Mouse (Mus musculus): Measurements from ENCODE around the gene Nepro. TPM values are rescaled to one million over a fixed set of nuclear protein-coding genes. Genes with fewer than 3 reads are reported as not detected.

The Nepro gene
- polyA plus RNA-seq, 1 experiment from 2014 or later = 7.0 TPM

DNA sequence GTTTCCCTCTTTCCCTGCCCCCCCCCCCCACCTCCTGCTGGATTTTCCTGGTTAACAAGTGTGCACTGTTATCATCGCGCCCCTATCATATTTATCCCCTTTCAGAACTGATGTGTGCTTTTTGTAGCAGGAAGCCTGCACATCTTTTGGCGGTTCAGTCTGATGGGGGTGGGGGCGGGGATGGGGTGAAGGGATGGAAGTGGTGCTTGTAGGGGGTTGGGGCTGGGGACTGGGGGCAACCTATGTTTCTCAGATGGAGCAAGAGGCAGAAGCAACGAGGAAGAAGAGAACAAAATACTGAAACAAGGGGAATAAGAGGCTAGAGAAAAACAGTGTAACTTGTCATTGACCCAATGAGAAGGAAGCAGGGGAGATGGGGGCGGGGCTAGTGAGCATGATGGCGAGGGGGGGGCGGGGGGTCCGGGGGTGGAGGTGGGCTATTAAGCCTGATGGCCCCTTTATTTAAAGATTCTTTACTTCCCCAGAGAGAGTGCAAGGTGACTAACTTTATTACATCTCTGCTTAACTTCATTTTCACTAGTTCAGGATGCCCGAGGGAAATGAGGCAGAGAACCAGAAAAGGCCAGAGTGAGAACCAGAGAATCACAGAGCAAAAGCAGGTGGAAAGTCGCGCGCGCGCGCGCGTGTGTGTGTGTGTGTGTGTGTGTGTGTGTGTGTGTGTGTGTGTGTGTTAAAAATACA is 36.2 kb upstream of the Nepro start:
- peak overlapping the region; percentile 20; the same call in 1 of the 2 replicates for H3K4me3 ChIP-seq (ENCODE audit: low read depth, low read length)

DNA sequence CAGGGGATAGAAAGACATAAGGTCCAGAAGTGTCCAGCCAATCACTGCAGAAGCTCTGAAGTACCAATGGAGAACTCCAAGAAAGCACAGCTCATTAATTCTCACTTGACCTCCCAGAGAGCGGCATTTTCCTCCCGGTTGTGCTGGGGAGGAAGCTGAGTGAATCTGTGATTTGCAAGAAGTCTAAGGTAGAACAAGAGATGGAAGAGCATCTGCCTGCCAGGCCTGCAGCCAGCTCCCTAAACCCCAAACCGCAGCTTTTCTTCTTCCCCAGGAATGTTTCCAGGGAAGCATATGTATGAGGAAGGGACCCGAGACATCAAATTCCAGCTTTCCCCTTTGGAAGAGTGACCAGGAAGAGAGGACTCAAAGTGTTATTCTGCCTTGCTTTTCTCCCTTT is 35.6 kb upstream of the Nepro start:
- 12% methylated on average over 4 of the region's 4 CpGs for WGBS (ENCODE audit: insufficient replicate concordance)
- Histone ChIP-seq H3K27me3 (ENCODE audit: control insufficient read depth, insufficient read depth, low read length) (no peaks in the 10 kb centered on the region), H3K36me3 (ENCODE audit: control insufficient read depth, insufficient read depth, low read length) (no peaks in the 10 kb centered on the region), H3K4me1 (ENCODE audit: control insufficient read depth, insufficient read depth, low read length) (peaks cover 4% of the 10 kb centered on the region; the same call in 1 of the 2 replicates), H3K27ac (ENCODE audit: low read depth, low read length) (no peak overlapping the region), H3K9me3 (replicated peaks; ENCODE audit: control insufficient read depth, low read length) (no peaks in the 10 kb centered on the region), H3K9ac (ENCODE audit: low read depth, low read length) (no peak overlapping the region), H3K4me3 (ENCODE audit: low read depth, low read length) (no peak overlapping the region), H3K4me2 (peak overlapping the region; percentile 48)
- no peak for ATAC-seq (replicated peaks; ENCODE audit: insufficient number of reproducible peaks, low FRiP score, low TSS enrichment)

More for the DNA sequence above, 36.2 kb upstream of the Nepro start:
- Histone ChIP-seq H3K9me3 (replicated peaks; ENCODE audit: control insufficient read depth, low read length) (no peaks in the 10 kb centered on the region), H3K36me3 (ENCODE audit: control insufficient read depth, insufficient read depth, low read length) (no peaks in the 10 kb centered on the region), H3K27ac (ENCODE audit: low read depth, low read length) (no peak overlapping the region), H3K9ac (ENCODE audit: low read depth, low read length) (no peak overlapping the region), H3K4me1 (ENCODE audit: control insufficient read depth, insufficient read depth, low read length) (peaks cover 4% of the 10 kb centered on the region; the same call in 1 of the 2 replicates), H3K27me3 (ENCODE audit: control insufficient read depth, insufficient read depth, low read length) (no peaks in the 10 kb centered on the region), H3K4me2 (peak overlapping the region; percentile 48)
- ATAC-seq (replicated peaks; ENCODE audit: insufficient number of reproducible peaks, low FRiP score, low TSS enrichment) = 0 out of 2 replicates have a peak, but pooled peaks have one; percentile 36
- 9% methylated on average over 18 of the region's 18 CpGs for WGBS (ENCODE audit: insufficient replicate concordance)

DNA sequence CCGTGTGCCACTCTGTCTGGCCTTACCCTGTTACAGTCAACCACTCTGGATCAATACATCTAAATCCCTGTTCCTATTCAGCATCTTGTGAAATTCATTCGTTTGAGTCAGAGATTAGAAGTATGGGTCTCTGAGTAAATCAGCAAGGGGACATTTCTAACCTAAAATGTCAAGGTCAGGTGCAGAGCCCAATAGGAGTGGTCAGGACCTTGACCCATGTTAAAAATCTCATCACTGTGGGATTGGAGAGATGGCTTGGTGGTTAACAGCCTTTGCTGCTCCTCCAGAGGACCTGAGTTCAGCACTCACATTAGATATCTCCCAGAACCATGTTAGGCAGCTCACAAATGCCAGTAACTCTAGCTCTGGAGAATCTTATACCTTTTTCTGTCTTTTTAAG is 33.6 kb upstream of the Nepro start:
- H3K9me3 ChIP-seq (replicated peaks; ENCODE audit: control insufficient read depth, low read length) = no peaks in the 10 kb centered on the region
- H3K36me3 ChIP-seq (ENCODE audit: control insufficient read depth, insufficient read depth, low read length) = no peaks in the 10 kb centered on the region
- H3K4me2 ChIP-seq = no peak overlapping the region
- no peak for ATAC-seq (replicated peaks; ENCODE audit: insufficient number of reproducible peaks, low FRiP score, low TSS enrichment)
- no peak overlapping the region for H3K4me3 ChIP-seq (ENCODE audit: low read depth, low read length)
- peaks cover 6% of the 10 kb centered on the region; the same call in 1 of the 2 replicates for H3K4me1 ChIP-seq (ENCODE audit: control insufficient read depth, insufficient read depth, low read length)
- no peak overlapping the region for H3K9ac ChIP-seq (ENCODE audit: low read depth, low read length)
- 76% methylated on average over 2 of the region's 2 CpGs for WGBS (ENCODE audit: insufficient replicate concordance)
- H3K27me3 ChIP-seq (ENCODE audit: control insufficient read depth, insufficient read depth, low read length) = no peaks in the 10 kb centered on the region
- H3K27ac ChIP-seq (ENCODE audit: low read depth, low read length) = no peak overlapping the region

DNA sequence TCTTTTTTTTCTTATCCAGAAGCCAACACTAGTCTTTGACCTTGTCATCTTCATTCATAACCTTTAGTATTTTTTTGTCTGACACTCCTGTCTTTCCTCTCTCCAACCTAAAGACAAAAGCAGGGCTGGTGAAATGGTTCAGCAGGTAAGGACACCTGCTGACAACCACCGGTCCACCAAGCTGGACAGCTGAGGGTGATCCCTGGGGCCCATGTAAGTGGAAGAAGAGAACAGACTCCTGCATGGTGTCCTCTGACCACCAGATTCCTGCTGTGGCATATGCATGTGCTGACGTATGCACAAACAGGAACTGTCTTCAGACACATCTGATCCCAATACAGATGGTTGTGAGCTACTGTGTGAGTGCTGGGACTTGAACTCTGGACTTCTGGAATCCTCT is 33.0 kb upstream of the Nepro start:
- 64% methylated on average over 2 of the region's 2 CpGs for WGBS (ENCODE audit: insufficient replicate concordance)
- Histone ChIP-seq H3K36me3 (ENCODE audit: control insufficient read depth, insufficient read depth, low read length) (no peaks in the 10 kb centered on the region), H3K9ac (ENCODE audit: low read depth, low read length) (no peak overlapping the region), H3K9me3 (replicated peaks; ENCODE audit: control insufficient read depth, low read length) (no peaks in the 10 kb centered on the region), H3K4me3 (ENCODE audit: low read depth, low read length) (no peak overlapping the region), H3K27me3 (ENCODE audit: control insufficient read depth, insufficient read depth, low read length) (no peaks in the 10 kb centered on the region), H3K27ac (ENCODE audit: low read depth, low read length) (no peak overlapping the region), H3K4me1 (ENCODE audit: control insufficient read depth, insufficient read depth, low read length) (peaks cover 8% of the 10 kb centered on the region; the same call in 1 of the 2 replicates), H3K4me2 (no peak overlapping the region)
- ATAC-seq (replicated peaks; ENCODE audit: insufficient number of reproducible peaks, low FRiP score, low TSS enrichment) = no peak

DNA sequence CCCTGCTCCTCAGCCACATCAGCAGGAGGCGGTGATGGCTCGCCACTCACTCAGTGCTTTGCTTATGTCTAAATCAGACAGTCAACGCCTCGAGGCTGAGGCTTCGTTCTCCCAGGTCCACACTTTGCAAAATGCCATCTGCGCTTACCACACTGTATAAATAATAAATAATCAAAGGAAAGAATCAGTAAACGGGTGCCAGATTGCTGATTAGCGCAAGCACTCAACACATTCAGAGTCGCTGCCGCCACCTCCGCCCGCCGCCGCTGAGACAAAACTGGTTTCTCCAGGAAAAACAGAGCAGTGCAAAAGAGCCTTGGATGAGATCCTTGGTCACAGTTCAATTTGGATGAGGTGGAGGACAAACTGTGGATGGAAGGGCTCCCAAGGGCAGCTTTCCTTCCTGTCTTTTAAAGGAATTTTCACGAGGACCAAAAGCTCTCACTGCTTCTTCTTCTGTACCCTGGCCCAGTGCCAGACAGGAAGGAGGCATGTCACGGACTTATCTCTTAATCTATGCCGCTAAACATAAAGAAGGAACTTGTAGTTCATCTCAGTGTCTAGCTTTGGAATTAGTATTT is 32.5 kb upstream of the Nepro start:
- H3K27me3 ChIP-seq (ENCODE audit: control insufficient read depth, insufficient read depth, low read length) = no peaks in the 10 kb centered on the region
- no peak for ATAC-seq (replicated peaks; ENCODE audit: insufficient number of reproducible peaks, low FRiP score, low TSS enrichment)
- WGBS (ENCODE audit: insufficient replicate concordance) = 41% methylated on average over 17 of the region's 17 CpGs
- H3K4me2 ChIP-seq = 0 out of 2 replicates have a peak overlapping the region, but pooled peaks have one; percentile 34
- peaks cover 8% of the 10 kb centered on the region; the same call in 1 of the 2 replicates for H3K4me1 ChIP-seq (ENCODE audit: control insufficient read depth, insufficient read depth, low read length)
- H3K27ac ChIP-seq (ENCODE audit: low read depth, low read length) = no peak overlapping the region
- H3K9me3 ChIP-seq (replicated peaks; ENCODE audit: control insufficient read depth, low read length) = no peaks in the 10 kb centered on the region
- no peak overlapping the region for H3K9ac ChIP-seq (ENCODE audit: low read depth, low read length)
- H3K36me3 ChIP-seq (ENCODE audit: control insufficient read depth, insufficient read depth, low read length) = no peaks in the 10 kb centered on the region
- H3K4me3 ChIP-seq (ENCODE audit: low read depth, low read length) = no peak overlapping the region

DNA sequence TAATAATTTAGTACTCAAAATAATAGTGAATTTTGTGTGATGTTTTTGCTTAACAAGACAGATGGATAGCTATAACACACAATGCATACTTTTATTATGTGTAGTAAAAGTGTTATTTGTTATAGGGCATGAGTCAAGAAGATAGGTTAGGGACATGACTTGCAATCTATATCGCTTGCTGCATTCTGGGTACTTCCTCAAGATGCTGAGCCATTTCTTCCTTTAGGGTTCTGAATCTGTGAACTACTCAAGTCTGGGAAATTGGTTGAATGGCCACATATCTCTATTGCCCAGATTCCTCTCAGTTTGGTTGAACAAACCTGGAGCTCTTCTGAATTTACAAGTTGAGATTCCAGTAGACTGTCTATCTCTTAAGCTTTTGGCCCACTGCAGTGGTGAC is 31.6 kb upstream of the Nepro start:
- Histone ChIP-seq H3K27me3 (ENCODE audit: control insufficient read depth, insufficient read depth, low read length) (no peaks in the 10 kb centered on the region), H3K4me3 (ENCODE audit: low read depth, low read length) (no peak overlapping the region), H3K4me1 (ENCODE audit: control insufficient read depth, insufficient read depth, low read length) (0 out of 2 replicates have a peak, but pooled peaks cover 4% of the 10 kb centered on the region), H3K9me3 (replicated peaks; ENCODE audit: control insufficient read depth, low read length) (no peaks in the 10 kb centered on the region), H3K4me2 (no peak overlapping the region), H3K27ac (ENCODE audit: low read depth, low read length) (no peak overlapping the region), H3K9ac (ENCODE audit: low read depth, low read length) (no peak overlapping the region), H3K36me3 (ENCODE audit: control insufficient read depth, insufficient read depth, low read length) (no peaks in the 10 kb centered on the region)
- ATAC-seq (replicated peaks; ENCODE audit: insufficient number of reproducible peaks, low FRiP score, low TSS enrichment) = no peak
- WGBS (ENCODE audit: insufficient replicate concordance) = 88% methylated on average over 1 of the region's 1 CpGs

DNA sequence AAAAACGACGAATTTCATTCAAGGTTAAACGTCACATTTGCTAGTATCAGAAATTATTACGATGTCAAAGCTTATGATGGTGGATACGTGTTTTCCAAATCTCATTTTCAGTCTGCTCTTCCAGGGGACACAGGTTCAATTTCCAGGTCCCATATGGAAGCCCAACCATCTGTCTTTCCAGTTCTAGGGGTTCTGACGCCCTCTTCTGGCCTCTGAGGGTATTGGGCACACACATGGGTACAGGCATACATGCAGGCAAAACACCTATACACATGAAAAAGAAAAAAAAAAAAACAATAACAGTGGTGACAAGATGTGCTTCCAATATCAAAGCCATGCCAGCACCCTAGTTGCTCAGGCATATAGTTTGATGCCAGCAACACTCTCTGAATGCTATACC is 30.4 kb upstream of the Nepro start:
- WGBS (ENCODE audit: insufficient replicate concordance) = 59% methylated on average over 6 of the region's 6 CpGs
- Histone ChIP-seq H3K27ac (ENCODE audit: low read depth, low read length) (no peak overlapping the region), H3K4me2 (no peak overlapping the region)

DNA sequence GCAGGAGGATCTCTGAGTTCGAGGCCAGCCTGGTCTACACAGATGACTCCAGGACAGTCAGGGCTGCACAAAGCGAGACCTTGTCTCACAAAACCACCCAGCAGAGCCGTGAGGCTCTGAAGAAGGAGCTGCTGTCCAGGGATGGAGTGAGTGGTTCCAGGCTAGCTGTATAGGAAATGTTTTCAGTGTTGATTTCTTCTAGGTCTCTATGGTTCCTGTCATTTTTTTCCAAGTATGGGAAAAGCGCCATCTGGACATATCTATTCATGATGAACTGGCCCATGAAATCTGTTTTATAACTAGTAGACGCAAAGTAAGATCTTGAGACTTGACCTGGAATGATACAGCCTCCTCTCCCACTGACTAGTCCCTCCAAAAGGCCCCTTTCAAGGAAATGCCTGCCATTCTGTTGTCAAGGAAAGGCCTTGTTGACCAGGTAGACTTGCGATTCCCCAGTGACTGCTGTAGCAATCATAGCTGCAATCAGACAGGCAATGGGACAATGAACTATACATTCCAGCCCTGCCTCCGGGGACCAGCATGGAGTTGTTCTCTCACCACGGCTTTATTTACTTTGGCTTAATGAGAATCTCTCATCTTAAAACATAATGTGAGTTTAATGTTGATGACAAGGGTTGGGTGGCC is 28.8 kb upstream of the Nepro start:
- Histone ChIP-seq H3K27me3 (ENCODE audit: control insufficient read depth, insufficient read depth, low read length) (no peaks in the 10 kb centered on the region), H3K9ac (ENCODE audit: low read depth, low read length) (no peak overlapping the region), H3K9me3 (replicated peaks; ENCODE audit: control insufficient read depth, low read length) (no peaks in the 10 kb centered on the region), H3K4me2 (no peak overlapping the region), H3K4me3 (ENCODE audit: low read depth, low read length) (no peak overlapping the region), H3K4me1 (ENCODE audit: control insufficient read depth, insufficient read depth, low read length) (0 out of 2 replicates have a peak, but pooled peaks cover 4% of the 10 kb centered on the region), H3K27ac (ENCODE audit: low read depth, low read length) (peak overlapping the region; percentile 50; the same call in 1 of the 2 replicates), H3K36me3 (ENCODE audit: control insufficient read depth, insufficient read depth, low read length) (no peaks in the 10 kb centered on the region)
- WGBS (ENCODE audit: insufficient replicate concordance) = 67% methylated on average over 8 of the region's 8 CpGs
- no peak for ATAC-seq (replicated peaks; ENCODE audit: insufficient number of reproducible peaks, low FRiP score, low TSS enrichment)

More for the DNA sequence above, 30.4 kb upstream of the Nepro start:
- H3K4me3 ChIP-seq (ENCODE audit: low read depth, low read length) = no peak overlapping the region
- H3K9ac ChIP-seq (ENCODE audit: low read depth, low read length) = no peak overlapping the region
- no peaks in the 10 kb centered on the region for H3K9me3 ChIP-seq (replicated peaks; ENCODE audit: control insufficient read depth, low read length)
- no peaks in the 10 kb centered on the region for H3K36me3 ChIP-seq (ENCODE audit: control insufficient read depth, insufficient read depth, low read length)
- no peak for ATAC-seq (replicated peaks; ENCODE audit: insufficient number of reproducible peaks, low FRiP score, low TSS enrichment)
- 0 out of 2 replicates have a peak, but pooled peaks cover 4% of the 10 kb centered on the region for H3K4me1 ChIP-seq (ENCODE audit: control insufficient read depth, insufficient read depth, low read length)
- no peaks in the 10 kb centered on the region for H3K27me3 ChIP-seq (ENCODE audit: control insufficient read depth, insufficient read depth, low read length)

All from heart, embryonic 11.5 days (tissue).